Mouse (Mus musculus) liver (tissue): ENCODE measurements around the gene Prss42.
"Not testable (repeated sequence)": the region's sequence is repeated elsewhere in the genome, so short reads cannot be mapped to it uniquely, and the experiment has no call there.

Experiments
- DNase-seq: peaks from one replicate; pipeline ENCODE4 v3.0.0-alpha.2; 2020; ENCODE audit warnings: mixed read lengths

Prss42 gene

DNA sequence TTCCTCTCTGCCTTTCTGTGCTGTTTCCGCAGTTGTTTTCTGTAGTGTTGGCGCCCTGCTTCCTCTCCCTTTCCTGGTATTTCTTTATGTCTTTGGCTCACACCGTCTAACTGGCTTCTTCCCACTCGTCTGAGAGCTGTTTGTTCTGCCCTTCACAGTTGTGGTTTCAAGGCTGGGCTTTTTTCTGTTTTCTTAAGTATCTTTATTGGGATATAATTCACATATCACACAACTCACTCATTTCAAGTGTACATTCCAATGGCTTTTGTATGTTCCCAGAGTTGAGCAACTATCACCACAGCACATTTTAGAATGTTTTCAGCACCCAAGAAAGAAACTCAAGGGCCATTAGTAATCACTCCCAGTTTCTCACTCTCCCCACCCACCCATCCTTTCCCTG, 7.5 kb upstream of the Prss42 start:
- no peak for DNase-seq

GRCm38 (mm10) chr9:110797013-110797412, 953 bp upstream of the Prss42 start:
- DNase-seq: peak; percentile 22

DNA sequence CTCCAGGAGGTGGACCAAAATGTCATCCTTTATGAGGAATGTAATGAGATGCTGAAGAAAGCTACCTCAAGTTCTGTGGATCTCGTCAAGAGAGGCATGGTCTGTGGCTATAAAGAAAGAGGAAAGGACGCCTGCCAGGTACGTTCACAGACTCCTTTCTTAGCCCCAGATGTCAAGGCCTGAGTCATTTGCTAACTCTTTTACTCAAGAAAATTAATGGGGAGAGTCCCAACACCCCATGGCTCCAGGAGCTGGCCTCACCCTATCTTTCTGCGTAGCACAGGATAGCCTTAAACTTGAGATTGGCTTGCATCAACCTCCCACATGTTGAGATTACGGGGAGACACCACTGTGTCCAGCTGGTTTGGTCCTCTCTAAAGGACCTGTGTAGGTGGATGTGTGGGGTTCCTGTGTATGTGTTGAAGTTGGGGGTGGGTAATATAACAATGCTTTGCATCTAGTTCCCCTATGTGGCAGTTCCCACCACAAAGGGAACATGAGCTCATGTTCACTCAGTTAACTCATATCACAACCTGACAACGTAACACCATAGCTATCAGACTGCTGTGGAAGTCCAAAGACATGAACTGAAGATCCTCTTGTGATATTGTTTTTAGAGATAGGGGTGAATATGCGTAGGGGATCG, 3.0 kb downstream of the Prss42 start:
- no peak for DNase-seq

DNA sequence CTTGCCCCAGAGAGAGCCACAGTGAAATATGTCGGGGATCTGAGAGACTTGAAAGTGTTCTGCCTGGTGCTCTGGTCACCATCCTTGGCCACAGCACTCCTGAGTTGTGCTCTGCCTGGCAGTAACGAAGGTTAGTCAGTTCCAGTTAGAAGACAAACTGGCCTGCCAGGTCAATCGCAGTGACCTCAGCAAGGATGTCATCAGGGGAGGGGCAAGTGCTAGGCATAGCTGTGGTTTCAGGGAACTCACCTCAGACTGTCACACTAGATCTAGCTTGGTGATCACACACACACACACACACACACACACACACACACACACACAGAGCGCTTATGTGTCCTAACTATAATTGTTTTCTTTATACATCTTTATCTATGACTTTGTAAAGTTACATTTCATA, 5.3 kb downstream of the Prss42 start:
- DNase-seq: no peak

DNA sequence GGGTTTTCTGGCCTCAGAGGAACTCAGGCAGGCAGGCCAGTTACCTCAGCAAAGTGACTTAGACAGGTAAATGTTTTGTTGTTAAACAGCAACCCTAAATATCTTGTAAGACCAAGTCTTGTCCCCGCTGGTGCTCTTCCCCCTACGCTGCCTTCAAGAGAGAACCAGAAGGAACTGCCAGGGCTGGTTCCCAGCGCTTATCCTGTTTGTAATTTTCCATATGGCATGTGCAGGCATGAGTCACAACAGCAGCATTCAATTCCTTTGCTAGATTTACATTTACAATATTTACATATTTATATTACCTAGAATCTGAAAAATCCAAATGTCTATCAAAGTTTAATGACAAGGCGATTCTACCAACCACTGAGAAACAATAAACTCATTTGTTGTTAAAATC, 12.1 kb downstream of the Prss42 start:
- no peak for DNase-seq

DNA sequence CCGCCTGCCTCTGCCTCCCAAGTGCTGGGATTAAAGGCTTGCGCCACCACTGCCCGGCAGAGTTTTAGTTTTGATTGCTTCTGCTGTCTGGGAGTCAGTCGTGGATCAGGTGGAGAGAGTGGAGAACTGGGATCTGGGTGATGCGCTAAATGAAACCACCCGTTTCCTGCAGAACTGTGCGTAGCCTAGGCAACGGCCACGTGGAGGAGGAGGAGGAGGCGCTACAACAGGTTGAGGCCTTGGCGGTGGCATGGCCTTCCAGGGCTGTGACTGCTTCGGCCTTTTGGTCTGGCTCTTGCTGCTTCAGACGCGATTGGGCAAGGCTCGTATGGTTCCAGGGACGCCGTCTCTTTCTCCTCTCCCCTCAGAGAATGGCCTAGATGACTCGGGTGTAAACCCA, 15.8 kb downstream of the Prss42 start, which contains the start of gene Prss44:
Prss44 (plus strand) TSS at position 206 of the 400 bp plus-strand sequence.
- DNase-seq: no peak

DNA sequence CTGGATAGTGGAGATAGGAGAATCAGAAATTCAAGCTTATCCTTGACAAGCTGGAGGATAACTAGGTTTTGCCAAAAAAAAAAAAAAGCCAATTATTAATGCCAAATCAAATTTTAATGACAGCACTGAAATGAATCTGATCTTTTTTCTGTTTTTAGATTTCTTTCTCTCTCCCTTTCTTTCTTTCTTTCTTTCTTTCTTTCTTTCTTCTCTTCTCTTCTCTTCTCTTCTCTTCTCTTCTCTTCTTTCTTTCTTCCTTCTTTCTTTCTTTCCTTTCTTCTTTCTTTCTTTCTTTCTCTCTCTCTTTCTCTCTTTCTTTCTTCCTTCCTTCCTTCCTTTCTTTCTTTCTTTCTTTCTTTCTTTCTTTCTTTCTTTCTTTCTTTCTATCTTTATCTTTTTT, 22.6 kb downstream of the Prss42 start:
- not testable (repeated sequence) for DNase-seq

GRCm38 (mm10) chr9:110821436-110821835, 23.5 kb downstream of the Prss42 start:
- no peak for DNase-seq

- DNase-seq: no peak
Measured at GRCm38 (mm10) chr9:110825426-110825825, 27.5 kb downstream of the Prss42 start.

GRCm38 (mm10) chr9:110825832-110826231, 27.9 kb downstream of the Prss42 start:
- no peak for DNase-seq

GRCm38 (mm10) chr9:110826390-110826789, 28.4 kb downstream of the Prss42 start, which contains the start of gene Prss43:
Gene Prss43, plus strand, starts transcription at chr9:110826690.
- DNase-seq: no peak

DNA sequence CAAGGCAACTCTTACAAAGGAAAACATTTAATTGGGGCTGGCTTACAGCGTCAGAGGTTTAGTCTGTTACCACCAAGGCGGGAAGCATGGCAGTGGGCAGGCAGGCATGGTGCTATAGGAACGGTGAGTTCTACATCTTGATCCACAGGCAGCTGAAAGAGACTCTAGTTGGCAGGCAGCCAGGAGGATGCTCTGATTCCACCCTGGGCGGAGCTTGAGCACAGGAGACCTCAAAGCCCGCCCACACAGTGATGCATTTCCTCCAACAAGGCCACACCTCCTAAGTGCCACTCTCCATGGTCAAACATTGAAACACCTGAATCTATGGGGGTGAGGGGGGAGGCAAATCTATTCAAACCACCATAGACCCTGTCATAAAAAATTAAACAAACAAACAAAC, 35.1 kb downstream of the Prss42 start:
- peak; percentile 32 for DNase-seq

DNA sequence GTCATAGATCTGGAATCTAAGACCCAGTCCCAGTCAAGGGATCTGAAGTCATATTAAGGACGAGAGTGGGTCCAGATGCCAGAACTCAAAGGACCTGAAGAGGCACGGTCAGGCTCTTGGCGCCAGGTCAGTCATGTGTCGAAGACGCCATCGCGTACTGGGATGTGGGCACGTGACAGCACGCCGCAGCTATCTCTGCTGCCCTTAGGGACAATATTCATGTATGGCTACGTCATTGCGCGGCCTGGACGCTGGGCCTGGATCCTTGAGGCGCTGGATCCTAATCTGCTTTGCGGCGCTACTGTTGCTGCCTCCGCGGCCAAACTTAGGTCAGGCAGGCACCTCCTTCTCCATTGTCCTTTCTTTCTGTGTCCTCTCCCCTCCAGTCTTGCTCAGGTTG, 36.4 kb downstream of the Prss42 start, which contains the start of gene Prss45:
Prss45 (plus strand) TSS at position 178 of the 400 bp plus-strand sequence.
- DNase-seq: no peak

DNA sequence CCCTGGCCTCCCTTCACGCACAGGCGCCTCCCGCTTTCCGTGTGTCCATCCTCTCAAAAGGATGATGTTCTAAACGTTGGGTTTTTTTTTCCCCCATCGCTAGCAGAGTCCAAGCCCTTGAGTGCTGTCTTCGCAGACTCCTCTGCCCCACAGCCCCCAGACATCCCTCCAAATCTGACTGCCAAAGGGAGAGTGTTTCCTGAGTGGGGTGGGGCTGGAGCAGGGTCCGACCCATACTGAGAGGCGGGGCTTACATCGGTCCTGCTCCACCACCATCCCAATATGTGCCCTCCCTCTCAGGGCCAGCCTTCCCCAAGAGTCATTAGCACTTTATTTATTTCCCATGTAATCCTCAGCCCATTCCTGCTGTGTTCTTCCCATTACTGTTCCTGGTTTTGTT, 37.0 kb downstream of the Prss42 start:
- no peak for DNase-seq

DNA sequence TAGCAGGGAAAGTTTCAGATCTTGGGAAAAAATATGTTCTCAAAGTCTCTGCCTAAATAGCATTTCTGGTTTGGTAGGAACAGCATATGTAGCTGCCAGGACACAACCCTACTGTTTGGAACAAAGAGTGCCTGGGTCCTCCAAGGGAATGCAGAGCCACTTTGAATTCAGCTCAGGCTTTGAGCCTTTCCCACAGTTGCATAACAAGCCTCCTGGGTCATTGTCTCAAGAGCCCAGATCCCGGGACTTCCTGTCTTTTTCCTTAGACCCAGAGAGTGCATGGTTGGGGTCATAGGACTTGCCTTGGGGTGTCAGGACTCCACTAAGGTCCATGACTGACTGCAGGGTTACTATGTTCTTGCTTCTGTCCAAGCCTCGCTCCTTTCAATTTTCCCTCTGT, 38.1 kb downstream of the Prss42 start:
- DNase-seq: no peak

GRCm38 (mm10) chr9:110840905-110841304, 42.9 kb downstream of the Prss42 start:
- no peak for DNase-seq

DNA sequence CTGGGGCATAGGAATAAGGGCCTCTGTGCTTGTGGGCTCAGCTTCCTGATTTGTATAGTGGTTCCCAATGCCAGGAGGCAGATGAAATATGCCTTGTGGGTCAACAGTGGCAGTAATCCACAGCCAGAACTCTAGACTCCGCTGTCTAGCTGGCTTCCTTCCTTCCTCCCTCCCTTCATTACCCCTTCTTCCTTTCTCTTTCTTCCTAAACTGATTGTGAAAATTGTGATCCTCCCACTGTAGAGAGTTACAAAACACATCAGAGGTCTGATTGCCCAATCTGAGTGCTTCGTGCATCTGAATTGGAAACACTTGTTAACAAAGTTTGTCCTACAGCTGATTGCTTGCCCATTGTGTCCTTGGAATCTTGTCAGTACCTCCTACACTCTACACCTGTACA, 43.5 kb downstream of the Prss42 start:
- DNase-seq: no peak

- no peak for DNase-seq
Measured at GRCm38 (mm10) chr9:110844206-110844605, 46.2 kb downstream of the Prss42 start, which contains the start of gene Prss46. Gene Prss46, plus strand, starts transcription at chr9:110844506.

GRCm38 (mm10) chr9:110849162-110849561, 51.2 kb downstream of the Prss42 start:
- no peak for DNase-seq
